Mouse (Mus musculus): Measurements from ENCODE around the gene 6030408B16Rik. TPM values are rescaled to one million over a fixed set of nuclear protein-coding genes. Genes with fewer than 3 reads are reported as not detected.

6030408B16Rik gene
- polyA plus RNA-seq, 2 experiments, result 0.10 to 0.18 TPM

GRCm38 (mm10) chr15:101306459-101306858 is 13.4 kb downstream of the 6030408B16Rik start:
- Histone ChIP-seq H3K36me3 (replicated peaks; ENCODE audit: control insufficient read depth, insufficient read depth, low read depth) (no peaks in the 10 kb centered on the region), H3K4me2 (ENCODE audit: low read depth) (no peak overlapping the region), H3K27me3 (ENCODE audit: control insufficient read depth, insufficient read depth, low read length) (no peaks in the 10 kb centered on the region), H3K4me1 (replicated peaks; ENCODE audit: control insufficient read depth in 2 of 2, insufficient read depth in 2 of 2, low read length in 1 of 2) (peaks cover 0 to 5% of the 10 kb centered on the region in 2 experiments; a peak in 1 of 4 replicates), H3K9ac (replicated peaks) (no peak overlapping the region), H3K9me3 (ENCODE audit: control insufficient read depth, low read length) (no peaks in the 10 kb centered on the region), H3K4me3 (ENCODE audit: insufficient read depth in 1 of 2, low read depth in 2 of 2, low read length in 2 of 2) (no peak overlapping the region), H3K27ac (no peak overlapping the region)
- WGBS (ENCODE audit: insufficient replicate concordance), result 60% methylated on average over 4 of the region's 4 CpGs
- DNase-seq (ENCODE audit: low read depth in 3 of 3, low spot score in 3 of 3) (no peak), ATAC-seq (ENCODE audit: insufficient read depth) (no peak)
- TF ChIP-seq CTCF (IDR thresholded peaks at IDR 0.05; ENCODE audit: low read depth) (no peak), EP300 (IDR thresholded peaks at IDR 0.05; ENCODE audit: low read depth) (no peak)

DNA sequence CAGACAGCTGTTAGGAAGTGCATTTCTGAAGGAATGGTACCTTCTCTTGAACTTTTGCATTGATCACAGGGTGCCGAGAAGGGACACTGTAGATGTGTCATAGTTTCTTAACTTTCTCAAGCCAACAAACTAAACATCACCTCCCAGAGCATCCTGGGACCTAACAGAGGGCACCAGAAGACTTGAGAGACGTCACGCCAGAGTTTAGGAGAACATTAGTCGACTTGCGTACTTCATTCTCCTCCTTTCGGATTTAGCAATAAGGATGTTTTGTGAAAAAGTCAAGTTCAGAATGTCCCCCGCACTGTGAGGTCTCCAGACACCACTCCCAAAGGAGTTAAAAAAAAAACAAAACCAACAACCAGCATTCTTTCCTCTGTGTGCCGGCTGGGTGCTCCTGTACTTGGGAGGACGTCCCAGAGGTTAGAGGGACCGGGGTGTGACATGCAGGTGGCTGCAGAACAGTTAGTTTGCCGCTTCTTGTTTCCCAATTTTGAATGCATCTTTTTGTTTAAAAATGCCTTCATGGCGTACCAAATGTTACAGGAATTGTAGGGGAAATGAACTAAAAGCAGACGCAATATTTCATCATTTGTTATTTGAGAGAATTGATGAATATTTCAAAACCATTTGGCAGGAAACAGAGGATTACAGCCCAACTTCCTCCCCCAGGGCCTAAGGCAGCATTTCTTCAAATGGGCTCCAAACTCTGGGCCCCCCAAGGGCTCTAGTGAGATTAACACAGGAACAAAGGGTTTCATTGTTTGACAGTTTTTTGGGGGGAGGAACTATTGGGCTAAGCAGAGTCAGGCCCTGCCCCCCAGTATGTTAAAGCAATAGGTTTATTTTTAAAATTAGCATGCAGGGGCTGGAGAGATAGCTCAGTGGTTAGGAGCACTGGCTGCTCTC is 15.7 kb downstream of the 6030408B16Rik start:
- no peaks in the 10 kb centered on the region for H3K36me3 ChIP-seq (replicated peaks; ENCODE audit: control insufficient read depth, insufficient read depth, low read depth)
- H3K27me3 ChIP-seq (ENCODE audit: control insufficient read depth, insufficient read depth, low read length), result no peaks in the 10 kb centered on the region
- TF ChIP-seq CTCF (IDR thresholded peaks at IDR 0.05; ENCODE audit: low read depth) (no peak), EP300 (IDR thresholded peaks at IDR 0.05; ENCODE audit: low read depth) (no peak)
- WGBS (ENCODE audit: insufficient replicate concordance), result 57% methylated on average over 13 of the region's 13 CpGs
- no peak overlapping the region for H3K9ac ChIP-seq (replicated peaks)
- ATAC-seq (ENCODE audit: insufficient read depth) (no peak), DNase-seq (ENCODE audit: low read depth in 3 of 3, low spot score in 3 of 3) (no peak)
- H3K27ac ChIP-seq, result no peak overlapping the region
- H3K9me3 ChIP-seq (ENCODE audit: control insufficient read depth, low read length), result no peaks in the 10 kb centered on the region
- H3K4me3 ChIP-seq (ENCODE audit: insufficient read depth in 1 of 2, low read depth in 2 of 2, low read length in 2 of 2), result no peak overlapping the region
- no peak overlapping the region for H3K4me2 ChIP-seq (ENCODE audit: low read depth)
- peaks cover 0 to 5% of the 10 kb centered on the region in 2 experiments; a peak in 1 of 4 replicates for H3K4me1 ChIP-seq (replicated peaks; ENCODE audit: control insufficient read depth in 2 of 2, insufficient read depth in 2 of 2, low read length in 1 of 2)

DNA sequence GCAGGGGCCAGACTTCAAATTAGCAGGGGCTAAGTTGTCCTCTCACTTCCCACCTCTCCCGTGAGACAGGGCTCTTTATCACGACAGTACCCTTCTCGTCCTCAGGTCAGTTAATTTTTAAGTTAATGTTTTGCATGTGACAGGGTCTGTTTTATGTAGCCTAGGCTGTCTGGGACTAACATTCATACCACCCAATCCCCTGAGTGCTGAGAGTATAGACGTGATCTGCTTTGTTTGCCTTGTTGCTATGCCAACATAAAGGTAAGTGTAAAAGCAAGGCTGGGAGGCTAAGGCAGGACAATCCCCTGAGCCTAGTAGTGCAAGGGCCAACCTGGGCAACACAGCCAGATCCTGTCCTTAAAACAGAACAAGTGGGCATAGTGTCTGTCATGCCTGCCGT is 16.5 kb downstream of the 6030408B16Rik start:
- no peak for TF ChIP-seq EP300 (IDR thresholded peaks at IDR 0.05; ENCODE audit: low read depth)
- Histone ChIP-seq H3K4me3 (ENCODE audit: insufficient read depth in 1 of 2, low read depth in 2 of 2, low read length in 2 of 2) (no peak overlapping the region), H3K4me2 (ENCODE audit: low read depth) (no peak overlapping the region), H3K4me1 (replicated peaks; ENCODE audit: control insufficient read depth in 2 of 2, insufficient read depth in 2 of 2, low read length in 1 of 2) (peaks cover 0 to 5% of the 10 kb centered on the region in 2 experiments; a peak in 1 of 4 replicates), H3K36me3 (replicated peaks; ENCODE audit: control insufficient read depth, insufficient read depth, low read depth) (no peaks in the 10 kb centered on the region), H3K9ac (replicated peaks) (no peak overlapping the region), H3K27me3 (ENCODE audit: control insufficient read depth, insufficient read depth, low read length) (no peaks in the 10 kb centered on the region), H3K9me3 (ENCODE audit: control insufficient read depth, low read length) (no peaks in the 10 kb centered on the region), H3K27ac (no peak overlapping the region)
- WGBS (ENCODE audit: insufficient replicate concordance), result 38% methylated on average over 5 of the region's 5 CpGs
- ATAC-seq (ENCODE audit: insufficient read depth) (no peak), DNase-seq (ENCODE audit: low read depth in 3 of 3, low spot score in 3 of 3) (no peak)

- Histone ChIP-seq H3K36me3 (replicated peaks; ENCODE audit: control insufficient read depth, insufficient read depth, low read depth) (no peaks in the 10 kb centered on the region), H3K9me3 (ENCODE audit: control insufficient read depth, low read length) (no peaks in the 10 kb centered on the region), H3K4me1 (replicated peaks; ENCODE audit: control insufficient read depth in 2 of 2, insufficient read depth in 2 of 2, low read length in 1 of 2) (peaks cover 0 to 6% of the 10 kb centered on the region in 2 experiments; a peak in 1 of 4 replicates), H3K27ac (no peak overlapping the region), H3K27me3 (ENCODE audit: control insufficient read depth, insufficient read depth, low read length) (no peaks in the 10 kb centered on the region), H3K4me2 (ENCODE audit: low read depth) (no peak overlapping the region), H3K4me3 (ENCODE audit: insufficient read depth in 1 of 2, low read depth in 2 of 2, low read length in 2 of 2) (no peak overlapping the region), H3K9ac (replicated peaks) (no peak overlapping the region)
- no peak for DNase-seq (ENCODE audit: low read depth in 3 of 3, low spot score in 3 of 3)
- 48% methylated on average over 14 of the region's 15 CpGs for WGBS (ENCODE audit: insufficient replicate concordance)
- no peak for TF ChIP-seq EP300 (IDR thresholded peaks at IDR 0.05; ENCODE audit: low read depth)
- TF ChIP-seq CTCF (IDR thresholded peaks at IDR 0.05; ENCODE audit: low read depth), result no peak
- no peak for ATAC-seq (ENCODE audit: insufficient read depth)
Measured at GRCm38 (mm10) chr15:101311087-101311770, 18.2 kb downstream of the 6030408B16Rik start.

- no peak overlapping the region for H3K4me2 ChIP-seq (ENCODE audit: low read depth)
- ATAC-seq (ENCODE audit: insufficient read depth) (no peak), DNase-seq (ENCODE audit: low read depth in 3 of 3, low spot score in 3 of 3) (no peak)
- no peaks in the 10 kb centered on the region for H3K27me3 ChIP-seq (ENCODE audit: control insufficient read depth, insufficient read depth, low read length)
- no peak overlapping the region for H3K27ac ChIP-seq
- 63% methylated on average over 6 of the region's 6 CpGs for WGBS (ENCODE audit: insufficient replicate concordance)
- no peaks in the 10 kb centered on the region for H3K9me3 ChIP-seq (ENCODE audit: control insufficient read depth, low read length)
- H3K4me3 ChIP-seq (ENCODE audit: insufficient read depth in 1 of 2, low read depth in 2 of 2, low read length in 2 of 2), result no peak overlapping the region
- H3K36me3 ChIP-seq (replicated peaks; ENCODE audit: control insufficient read depth, insufficient read depth, low read depth), result no peaks in the 10 kb centered on the region
- H3K4me1 ChIP-seq (replicated peaks; ENCODE audit: control insufficient read depth in 2 of 2, insufficient read depth in 2 of 2, low read length in 1 of 2), result peaks cover 0 to 6% of the 10 kb centered on the region in 2 experiments; a peak in 1 of 4 replicates
- H3K9ac ChIP-seq (replicated peaks), result no peak overlapping the region
- TF ChIP-seq CTCF (IDR thresholded peaks at IDR 0.05; ENCODE audit: low read depth) (no peak), EP300 (IDR thresholded peaks at IDR 0.05; ENCODE audit: low read depth) (no peak)
Measured at GRCm38 (mm10) chr15:101312006-101312405, 19.0 kb downstream of the 6030408B16Rik start.
